Mouse (Mus musculus): ENCODE measurements around the gene Mup18.
"Not testable (repeated sequence)": the region's sequence is repeated elsewhere in the genome, so short reads cannot be mapped to it uniquely, and the experiment has no call there.

Gene Mup18

DNA sequence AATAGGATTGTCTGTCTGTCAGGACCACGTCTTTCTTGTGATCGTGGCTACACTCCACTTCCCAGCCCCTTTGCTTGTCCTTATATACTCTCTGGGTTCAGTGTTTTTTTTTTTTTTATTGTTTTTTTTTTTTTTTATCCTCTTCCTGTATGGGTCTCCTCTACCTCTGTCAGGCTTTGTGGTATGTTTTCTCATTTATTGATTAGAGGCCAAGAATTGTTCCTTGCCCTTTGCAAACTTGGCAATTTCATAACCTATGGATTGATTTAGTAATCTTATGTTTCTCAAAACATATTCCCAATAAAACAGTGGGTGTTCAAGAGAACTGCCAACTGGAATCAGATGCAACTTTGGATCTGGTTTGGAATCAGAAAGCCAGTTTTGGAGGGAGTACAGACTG, at the start of gene Mup18:
TSS of gene Mup18 (minus strand) at position 101 of the 400 bp plus-strand sequence.
- DNase-seq (ENCODE audit: low spot score): not testable (repeated sequence)

- DNase-seq (ENCODE audit: low spot score): not testable (repeated sequence)
Observed at GRCm38 (mm10) chr4:61714296-61714695, 40.4 kb upstream of the Mup18 start.
